Mouse (Mus musculus) heart, embryonic 12.5 days (tissue): ENCODE results near the gene AA986860. TPM values are rescaled to one million over a fixed set of nuclear protein-coding genes. Genes with fewer than 3 reads are reported as not detected.

Experiments
- ATAC-seq: fragments of 200-750 bp; cut with Nextera tagmentation; 2 replicates; pipeline ENCODE4 v1.8.0; 2017; ENCODE audit warnings: moderate TSS enrichment, moderate library complexity; ENCODE audit not compliant: insufficient number of reproducible peaks, low FRiP score
- H3K27ac ChIP-seq: fragments of 300-500 bp; sonication (generic); 2 replicates; pipeline ENCODE4 v1.5.1; 2016; ENCODE audit warnings: mild to moderate bottlenecking, moderate library complexity; ENCODE audit not compliant: poor library complexity, severe bottlenecking
- H3K27me3 ChIP-seq: fragments of 300-500 bp; sonication (generic); replicated peaks from 2 replicates; pipeline ENCODE4 v1.6.1; 2016; ENCODE audit warnings: mild to moderate bottlenecking, moderate library complexity
- H3K36me3 ChIP-seq: fragments of 300-500 bp; sonication (generic); 2 replicates; pipeline ENCODE4 v1.6.1; 2016; ENCODE audit warnings: mild to moderate bottlenecking, moderate library complexity
- H3K4me1 ChIP-seq: fragments of 300-500 bp; sonication (generic); replicated peaks from 2 replicates; pipeline ENCODE4 v1.6.1; 2016; ENCODE audit warnings: mild to moderate bottlenecking
- H3K4me2 ChIP-seq: fragments of 300-500 bp; sonication (generic); 2 replicates; pipeline ENCODE4 v1.6.1; 2016; ENCODE audit warnings: mild to moderate bottlenecking, moderate library complexity
- H3K4me3 ChIP-seq: fragments of 300-500 bp; sonication (generic); 2 replicates; pipeline ENCODE4 v1.5.1; 2016; ENCODE audit warnings: mild to moderate bottlenecking
- H3K9ac ChIP-seq: fragments of 300-500 bp; sonication (generic); 2 replicates; pipeline ENCODE4 v1.6.1; 2016; ENCODE audit warnings: mild to moderate bottlenecking, moderate library complexity
- H3K9me3 ChIP-seq: fragments of 300-500 bp; sonication (generic); replicated peaks from 2 replicates; pipeline ENCODE4 v1.6.1; 2016; ENCODE audit warnings: mild to moderate bottlenecking, moderate library complexity
- WGBS: fragments of 180-500 bp; shearing (Covaris S2); methylation state at CpG from one replicate; pipeline ENCODE4 v1.1.7; 2016; 5-methylcytosine and 5-hydroxymethylcytosine counted together
- polyA plus RNA-seq: library from polyadenylated mRNA; unstranded; fragments of >200 nt; fragmentation: Nextera tagmentation; extraction: Ambion mirVana; gene quantifications from 2 replicates; pipeline ENCODE4 v1.2.1, GENCODE M21; 2016

AA986860 gene
- polyA plus RNA-seq = 0.68 and 0.82 TPM in 2 replicates

- Histone ChIP-seq H3K27me3 (no peaks in the 10 kb centered on the region), H3K9ac (no peak within 1 kb of the TSS), H3K9me3 (no peaks in the 10 kb centered on the region), H3K4me2 (peak within 1 kb of the TSS; percentile 65), H3K4me1 (peaks cover 21% of the 10 kb centered on the region), H3K27ac (no peak within 1 kb of the TSS), H3K4me3 (peak within 1 kb of the TSS; percentile 30), H3K36me3 (no peaks in the 10 kb centered on the region)
- peak; percentile 92 for ATAC-seq
- 8% methylated on average over 10 of the region's 10 CpGs for WGBS
These were observed at the start of gene AA986860 for GRCm38 (mm10) chr1:130731741-130732337. AA986860 (plus strand) TSS chr1:130731976.

- no peak overlapping the region for H3K27ac ChIP-seq
- no peak overlapping the region for H3K4me3 ChIP-seq
- H3K27me3 ChIP-seq = no peaks in the 10 kb centered on the region
- no peak overlapping the region for H3K4me2 ChIP-seq
- no peaks in the 10 kb centered on the region for H3K4me1 ChIP-seq
- no peak for ATAC-seq
- 23% methylated on average over 1 of the region's 1 CpGs for WGBS
- H3K36me3 ChIP-seq = peaks cover 14% of the 10 kb centered on the region; the same call in 1 of the 2 replicates
- H3K9ac ChIP-seq = no peak overlapping the region
- peaks cover 6% of the 10 kb centered on the region for H3K9me3 ChIP-seq
These were observed 47.9 kb upstream of the AA986860 start for GRCm38 (mm10) chr1:130683905-130684304.

DNA sequence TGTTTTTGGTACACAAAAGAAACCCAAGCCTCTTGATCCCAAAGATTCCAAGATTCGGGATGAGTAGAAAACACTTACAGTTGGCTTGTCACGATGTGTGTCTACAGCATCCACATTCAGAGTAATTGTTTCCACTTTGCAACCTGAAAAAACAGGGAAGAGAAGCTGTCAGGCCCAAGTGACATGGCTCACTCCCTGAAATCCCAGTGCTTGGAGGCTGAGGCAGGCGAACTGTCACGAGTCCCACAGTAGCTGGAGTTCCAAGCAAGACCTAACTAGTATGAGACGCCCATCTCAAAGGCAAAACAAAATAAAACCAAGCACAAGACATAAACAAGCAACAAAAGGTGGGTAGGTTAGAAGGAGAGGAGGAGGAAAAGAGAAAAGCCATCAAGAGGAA lies 33.2 kb upstream of the AA986860 start:
- no peaks in the 10 kb centered on the region for H3K27me3 ChIP-seq
- H3K4me1 ChIP-seq = no peaks in the 10 kb centered on the region
- 88% methylated on average over 5 of the region's 5 CpGs for WGBS
- H3K9ac ChIP-seq = no peak overlapping the region
- peaks cover 58% of the 10 kb centered on the region for H3K36me3 ChIP-seq
- ATAC-seq = no peak
- H3K9me3 ChIP-seq = no peaks in the 10 kb centered on the region
- H3K27ac ChIP-seq = no peak overlapping the region
- H3K4me3 ChIP-seq = no peak overlapping the region
- H3K4me2 ChIP-seq = no peak overlapping the region

DNA sequence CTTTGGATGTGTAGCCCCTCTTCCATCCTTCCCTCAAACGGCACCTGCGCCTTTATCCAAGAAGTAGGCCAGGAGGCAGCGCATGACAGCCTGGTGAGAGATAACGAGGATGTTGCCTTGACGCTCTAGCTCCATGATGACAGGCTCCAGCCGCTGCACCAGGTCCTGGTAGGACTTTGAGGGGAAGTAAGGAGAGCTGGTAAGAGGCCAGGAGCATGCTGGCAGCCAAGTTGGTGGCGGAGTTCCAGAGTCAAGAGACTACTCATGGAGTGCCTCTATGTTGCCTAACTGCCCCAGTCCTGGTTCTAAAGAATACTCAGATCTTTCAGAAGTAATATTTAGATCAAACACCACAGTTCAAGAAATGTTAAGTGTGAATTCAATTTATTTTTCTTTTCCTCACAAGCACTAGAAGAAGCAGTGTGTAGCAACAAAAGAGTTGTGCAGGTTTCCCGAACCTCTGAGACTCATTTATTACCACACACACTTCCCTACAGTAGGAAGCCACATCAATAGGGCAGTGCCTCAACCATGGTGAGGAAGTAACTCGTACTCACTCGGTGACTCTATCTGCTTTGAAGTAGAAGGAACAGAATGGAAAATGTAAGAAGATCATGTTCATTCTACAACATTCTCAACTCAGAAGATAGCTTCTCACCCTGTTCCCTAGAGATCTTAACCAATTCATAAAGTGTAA lies 31.7 kb upstream of the AA986860 start:
- no peak for ATAC-seq
- H3K9ac ChIP-seq = no peak overlapping the region
- H3K4me1 ChIP-seq = no peaks in the 10 kb centered on the region
- no peaks in the 10 kb centered on the region for H3K9me3 ChIP-seq
- no peaks in the 10 kb centered on the region for H3K27me3 ChIP-seq
- 85% methylated on average over 10 of the region's 10 CpGs for WGBS
- H3K4me2 ChIP-seq = no peak overlapping the region
- H3K4me3 ChIP-seq = no peak overlapping the region
- H3K36me3 ChIP-seq = peaks cover 58% of the 10 kb centered on the region
- H3K27ac ChIP-seq = no peak overlapping the region

DNA sequence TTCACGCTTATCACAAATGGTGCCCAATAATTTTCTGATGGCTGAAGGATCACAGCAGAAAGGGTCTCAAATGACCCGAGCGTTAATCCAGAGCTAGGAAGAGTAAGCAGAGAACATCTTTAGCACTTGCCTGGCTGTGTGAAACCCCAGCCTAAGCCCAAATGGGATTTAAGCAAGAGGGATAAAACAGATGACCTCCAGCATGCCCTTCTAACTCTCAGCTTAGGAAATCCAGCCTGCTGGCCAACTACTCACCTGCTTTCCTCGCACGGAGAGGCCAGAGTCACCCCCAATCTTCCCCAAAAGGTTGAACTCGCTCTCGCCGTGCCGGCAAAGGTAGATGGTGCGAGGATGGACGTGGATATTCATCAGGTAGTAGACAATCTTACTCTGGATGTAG lies 29.8 kb upstream of the AA986860 start:
- no peaks in the 10 kb centered on the region for H3K27me3 ChIP-seq
- no peak overlapping the region for H3K27ac ChIP-seq
- H3K36me3 ChIP-seq = peaks cover 72% of the 10 kb centered on the region
- WGBS = 88% methylated on average over 11 of the region's 11 CpGs
- no peaks in the 10 kb centered on the region for H3K9me3 ChIP-seq
- no peak for ATAC-seq
- no peak overlapping the region for H3K4me3 ChIP-seq
- no peaks in the 10 kb centered on the region for H3K4me1 ChIP-seq
- H3K4me2 ChIP-seq = no peak overlapping the region
- H3K9ac ChIP-seq = no peak overlapping the region

GRCm38 (mm10) chr1:130703613-130704012 lies 28.2 kb upstream of the AA986860 start:
- no peak overlapping the region for H3K27ac ChIP-seq
- H3K27me3 ChIP-seq = no peaks in the 10 kb centered on the region
- 72% methylated on average over 2 of the region's 2 CpGs for WGBS
- no peak for ATAC-seq
- H3K4me1 ChIP-seq = no peaks in the 10 kb centered on the region
- no peak overlapping the region for H3K4me3 ChIP-seq
- H3K4me2 ChIP-seq = no peak overlapping the region
- H3K9me3 ChIP-seq = no peaks in the 10 kb centered on the region
- peaks cover 67% of the 10 kb centered on the region for H3K36me3 ChIP-seq
- no peak overlapping the region for H3K9ac ChIP-seq

- no peak for ATAC-seq
- Histone ChIP-seq H3K9ac (no peak overlapping the region), H3K4me3 (no peak overlapping the region), H3K4me1 (peaks cover 11% of the 10 kb centered on the region), H3K27ac (no peak overlapping the region), H3K36me3 (peaks cover 26% of the 10 kb centered on the region), H3K27me3 (0 out of 2 replicates have a peak, but pooled peaks cover 5% of the 10 kb centered on the region), H3K4me2 (no peak overlapping the region), H3K9me3 (no peaks in the 10 kb centered on the region)
- 79% methylated on average over 22 of the region's 22 CpGs for WGBS
These were observed 21.3 kb upstream of the AA986860 start for GRCm38 (mm10) chr1:130710283-130711080.

- Histone ChIP-seq H3K4me1 (peaks cover 21% of the 10 kb centered on the region), H3K4me2 (no peak overlapping the region), H3K36me3 (peaks cover 7% of the 10 kb centered on the region), H3K9ac (no peak overlapping the region), H3K27ac (no peak overlapping the region), H3K9me3 (no peaks in the 10 kb centered on the region), H3K27me3 (0 out of 2 replicates have a peak, but pooled peaks cover 5% of the 10 kb centered on the region), H3K4me3 (no peak overlapping the region)
- no peak for ATAC-seq
- 80% methylated on average over 4 of the region's 4 CpGs for WGBS
These were observed 17.7 kb upstream of the AA986860 start for GRCm38 (mm10) chr1:130714046-130714445.

GRCm38 (mm10) chr1:130715561-130716217 lies 16.1 kb upstream of the AA986860 start, which contains the start of gene Gm29427:
Gm29427 (minus strand) TSS chr1:130715799.
- no peaks in the 10 kb centered on the region for H3K9me3 ChIP-seq
- peak within 1 kb of the TSS; percentile 89 for H3K27ac ChIP-seq
- peak within 1 kb of the TSS; percentile 99 for H3K4me2 ChIP-seq
- peak within 1 kb of the TSS; percentile 91 for H3K9ac ChIP-seq
- WGBS = under 1% methylated on average over 38 of the region's 38 CpGs
- H3K36me3 ChIP-seq = peaks cover 9% of the 10 kb centered on the region
- H3K27me3 ChIP-seq = 0 out of 2 replicates have a peak, but pooled peaks cover 5% of the 10 kb centered on the region
- peak; percentile 94 for ATAC-seq
- H3K4me3 ChIP-seq = peak within 1 kb of the TSS; percentile 90
- peaks cover 19% of the 10 kb centered on the region; the same call in 1 of the 2 replicates for H3K4me1 ChIP-seq

DNA sequence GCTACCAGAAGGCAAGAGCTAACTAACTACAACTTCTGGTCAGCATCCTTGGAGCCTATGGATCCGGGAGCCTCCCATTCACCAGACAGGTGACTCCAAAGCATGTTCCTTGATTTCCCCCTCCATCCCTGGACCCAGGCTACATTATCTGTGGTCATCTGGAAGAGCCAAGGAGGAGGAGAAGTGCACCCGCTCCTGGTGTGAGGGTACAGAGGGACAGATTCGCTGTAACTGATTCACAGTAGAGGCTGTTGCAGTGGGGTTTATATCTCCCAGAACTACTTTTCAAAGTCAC lies 15.6 kb upstream of the AA986860 start:
- peaks cover 17% of the 10 kb centered on the region; the same call in 1 of the 2 replicates for H3K4me1 ChIP-seq
- 0 out of 2 replicates have a peak, but pooled peaks cover 5% of the 10 kb centered on the region for H3K27me3 ChIP-seq
- peaks cover 9% of the 10 kb centered on the region for H3K36me3 ChIP-seq
- H3K9me3 ChIP-seq = no peaks in the 10 kb centered on the region
- H3K4me2 ChIP-seq = peak overlapping the region; percentile 99
- peak overlapping the region; percentile 91 for H3K9ac ChIP-seq
- WGBS = 0% methylated on average over 3 of the region's 3 CpGs
- peak; percentile 5; the same call in 1 of the 2 replicates for ATAC-seq
- peak overlapping the region; percentile 89 for H3K27ac ChIP-seq
- H3K4me3 ChIP-seq = peak overlapping the region; percentile 90
